Mouse (Mus musculus): Measurements from ENCODE around the gene Arrdc2.
A peak's percentile ranks its signal among the peaks of the same experiment; 100 is the strongest.

Arrdc2 gene

DNA sequence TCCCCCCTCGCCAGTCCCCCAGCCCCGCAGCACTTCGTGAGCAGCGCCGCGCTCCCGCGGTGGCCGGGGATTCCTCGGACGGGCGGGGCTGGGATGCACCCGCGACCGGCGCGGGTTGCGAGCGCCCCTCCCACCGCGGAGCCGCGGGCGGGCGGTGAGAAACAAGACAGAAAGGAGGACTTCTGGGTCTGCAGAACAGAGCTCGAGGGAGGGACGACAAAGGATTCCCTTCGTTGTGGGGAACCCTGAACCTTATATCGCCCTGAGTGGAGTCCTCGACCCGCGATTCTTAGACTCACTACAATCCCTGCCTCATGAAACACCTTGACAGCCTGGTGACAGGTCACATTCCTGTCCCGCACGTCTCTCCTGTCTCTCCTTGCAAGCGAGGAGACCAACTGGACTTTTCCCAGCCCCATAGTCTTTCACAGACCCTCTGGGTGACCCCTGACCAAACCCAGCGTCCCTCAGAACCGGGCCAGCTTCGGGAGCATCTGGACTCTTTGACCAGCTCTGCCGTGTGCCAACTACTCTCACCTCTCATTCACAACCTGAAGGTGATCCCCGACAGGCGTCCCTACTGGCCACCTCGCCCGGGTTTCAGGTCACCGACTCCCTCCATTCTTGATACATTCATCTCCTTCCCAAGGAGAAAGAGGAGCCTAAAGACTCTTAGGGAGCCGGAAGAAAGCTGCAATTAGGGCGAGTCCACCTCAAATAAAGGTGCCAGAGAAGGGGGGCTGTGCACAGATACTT is 24.6 kb upstream of the Arrdc2 start:
- peak; percentile 93 for DNase-seq

DNA sequence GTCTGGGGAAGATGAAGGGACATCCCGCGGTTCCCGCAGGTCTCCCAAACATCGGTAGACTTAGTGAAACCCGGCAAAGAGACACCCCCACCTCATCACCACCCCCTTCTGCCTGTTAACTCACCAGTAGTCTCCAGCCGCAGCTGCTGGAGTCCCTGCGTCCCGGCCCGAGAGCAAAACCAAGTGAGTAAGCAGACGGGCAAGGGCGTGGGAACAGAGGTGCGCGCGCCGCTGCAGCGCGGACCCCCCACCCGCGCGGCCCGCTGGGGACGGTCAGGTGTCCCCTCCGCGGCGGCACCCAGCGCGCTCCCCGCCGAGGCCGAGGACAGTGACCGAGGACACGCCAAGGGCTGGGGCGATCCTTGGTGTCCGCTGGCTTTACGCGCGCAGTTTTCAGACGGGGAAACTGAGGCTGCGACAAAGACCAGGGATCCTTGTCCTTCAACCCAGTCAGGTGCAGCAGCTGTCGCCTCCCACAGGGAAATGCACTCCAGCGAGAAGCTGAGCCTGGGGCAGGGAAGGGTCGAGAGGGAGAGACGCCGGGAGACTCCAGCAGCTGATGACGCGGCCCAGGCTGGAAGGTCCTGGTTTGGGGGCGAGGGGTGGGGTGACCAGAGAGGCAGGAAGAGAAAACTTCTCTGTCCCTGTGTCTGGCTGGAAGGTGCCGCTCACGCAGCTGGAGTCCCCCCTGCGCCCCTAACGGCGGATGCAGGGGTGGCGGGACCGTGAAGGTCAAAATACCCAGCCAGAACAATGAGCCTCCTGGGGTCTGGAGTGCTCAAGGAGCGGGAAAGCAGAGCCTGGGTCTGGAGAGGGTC is 23.5 kb upstream of the Arrdc2 start, which contains the start of gene Kcnn1:
Gene Kcnn1, minus strand, starts transcription at position 435 of the 818 bp plus-strand sequence.
- DNase-seq, result peak; percentile 92

DNA sequence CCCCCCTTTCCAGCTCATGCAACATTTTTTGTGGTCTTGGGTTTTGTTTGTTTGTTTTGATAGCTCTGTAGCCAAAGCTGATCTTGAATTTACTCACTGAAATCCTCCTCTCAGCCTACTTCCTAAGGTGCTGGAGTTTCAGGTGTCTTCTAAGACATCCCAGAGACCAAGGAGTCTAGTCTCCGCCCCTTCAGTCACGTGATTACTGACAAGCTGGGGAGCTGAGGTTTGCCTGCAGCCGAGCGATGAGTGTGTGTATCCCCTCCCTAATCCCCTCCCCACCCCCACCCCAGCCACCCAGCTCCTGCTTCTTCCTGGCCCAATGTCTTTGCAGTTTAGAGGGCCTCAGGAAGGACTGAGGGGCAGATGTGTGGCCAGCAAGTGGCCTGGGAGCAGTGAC is 18.0 kb upstream of the Arrdc2 start:
- no peak for DNase-seq

DNA sequence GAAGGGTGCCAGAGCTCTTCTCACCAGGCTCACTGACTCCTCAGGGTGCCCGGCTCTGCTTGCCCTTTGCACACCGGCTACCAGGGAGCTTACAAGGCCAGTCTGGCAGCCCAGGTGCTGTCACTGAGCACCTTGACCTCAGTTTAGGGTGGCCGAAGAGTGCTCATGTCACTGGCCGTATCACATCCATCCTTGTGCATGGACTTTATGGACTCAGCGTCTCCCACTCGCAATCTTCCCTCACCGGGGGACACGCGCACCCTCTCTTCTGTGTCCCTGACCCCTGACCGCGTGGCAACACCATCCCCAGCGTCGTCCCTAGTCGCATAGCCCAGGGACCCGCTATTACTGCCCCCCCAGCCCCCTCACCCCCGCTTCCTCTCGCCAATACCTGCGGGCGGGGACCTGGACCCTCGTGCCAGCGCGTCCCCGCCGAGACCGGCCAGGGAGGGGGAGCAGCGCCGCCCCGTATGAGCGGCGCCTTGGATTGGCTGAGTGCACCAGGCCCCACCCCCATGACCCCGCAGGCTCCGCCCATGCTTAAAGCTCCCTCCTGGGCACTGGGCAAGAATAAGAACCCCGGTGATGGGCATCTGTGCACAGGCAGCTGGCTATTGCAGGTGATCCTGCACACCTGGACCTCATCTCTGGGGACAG is 17.1 kb upstream of the Arrdc2 start:
- DNase-seq, result peak; percentile 98

DNA sequence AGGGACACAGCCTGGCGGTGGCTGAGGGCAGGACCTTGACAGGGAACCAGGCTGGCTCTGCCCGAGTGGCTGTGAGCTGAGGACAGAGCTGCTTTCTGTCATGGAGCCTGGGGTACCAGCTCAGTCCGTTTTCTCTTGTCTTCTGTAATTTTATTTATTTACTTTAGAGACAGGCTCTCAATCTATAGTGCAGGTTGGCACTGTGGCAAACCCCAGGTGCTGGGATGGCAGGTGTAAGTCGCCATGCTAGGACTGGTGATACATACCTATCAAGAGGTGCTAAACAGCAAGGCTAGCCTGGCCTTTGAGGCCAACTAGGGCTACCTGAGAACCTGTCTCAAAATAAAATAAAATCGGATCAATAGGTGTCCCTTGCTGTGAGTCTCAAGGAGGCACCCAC is 16.5 kb upstream of the Arrdc2 start:
- peak; percentile 90 for DNase-seq

DNA sequence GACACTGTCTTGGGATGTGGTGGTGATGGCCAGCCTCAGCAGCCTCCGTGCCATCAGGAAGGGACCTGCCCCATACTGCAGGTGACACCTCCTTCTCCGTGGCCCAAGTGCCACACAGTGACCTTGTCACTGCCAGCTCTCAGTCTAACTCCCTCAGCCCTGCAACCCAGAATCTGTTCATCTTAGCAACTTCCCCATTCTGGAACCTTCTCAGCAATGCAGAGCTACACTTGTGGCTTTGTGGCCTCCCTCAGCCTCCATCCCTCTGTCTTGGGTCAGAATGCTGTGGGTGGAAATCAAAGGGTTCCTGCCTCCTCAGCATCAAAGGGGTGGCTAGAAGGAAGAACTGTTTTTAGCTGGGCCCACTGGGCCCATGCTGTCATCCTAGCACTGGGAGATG is 14.3 kb upstream of the Arrdc2 start:
- DNase-seq, result peak; percentile 93

DNA sequence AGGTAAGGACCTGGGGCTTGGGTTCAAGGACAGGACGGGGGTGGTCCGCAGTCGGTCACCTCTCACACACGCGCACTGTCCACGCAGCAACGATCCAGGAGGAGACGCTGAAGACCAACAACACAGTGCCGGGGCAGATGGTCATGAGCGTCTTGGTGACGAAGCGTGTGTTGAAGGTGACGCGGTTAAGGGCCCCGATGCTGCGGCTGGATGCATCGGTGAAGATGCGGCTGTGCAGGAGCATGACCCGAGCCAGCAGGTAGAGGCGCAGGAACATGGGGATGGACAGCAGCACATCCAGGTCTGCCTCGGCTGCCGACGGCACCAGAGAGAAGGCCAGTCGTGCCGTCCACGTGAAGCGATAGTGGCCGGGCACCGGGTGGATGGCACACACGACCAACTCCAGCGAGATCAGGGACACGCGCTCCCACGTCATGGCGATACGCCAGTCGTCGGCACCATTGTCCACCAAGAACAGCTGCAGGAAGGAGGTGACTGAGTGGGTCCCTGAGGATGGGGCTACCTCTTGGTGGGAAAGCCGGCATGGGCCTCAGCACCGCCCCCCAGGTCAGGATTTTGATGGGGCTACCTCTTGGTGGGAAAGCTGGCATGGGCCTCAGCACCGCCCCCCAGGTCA is 13.2 kb upstream of the Arrdc2 start:
- peak; percentile 93 for DNase-seq

DNA sequence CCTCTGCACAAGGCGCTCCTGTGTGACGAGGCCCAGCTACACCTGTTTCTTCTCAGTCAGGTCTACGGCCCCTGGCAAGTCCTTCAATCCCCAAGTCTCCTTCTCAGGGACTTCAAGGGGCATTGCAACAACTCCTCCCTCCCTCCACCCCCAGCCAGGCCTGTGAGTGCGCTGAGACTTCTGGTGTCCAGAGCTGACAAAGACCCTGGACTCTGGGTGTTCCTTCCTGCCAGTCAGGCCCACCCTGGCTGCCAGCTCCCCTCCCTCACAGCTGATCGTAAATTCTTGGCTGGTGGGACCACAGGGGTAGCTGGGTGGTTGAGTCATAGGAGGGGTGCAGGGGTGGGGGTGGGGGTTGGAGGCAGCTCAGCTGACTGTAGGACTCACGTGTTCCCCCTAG is 12.3 kb upstream of the Arrdc2 start:
- peak; percentile 91 for DNase-seq

DNA sequence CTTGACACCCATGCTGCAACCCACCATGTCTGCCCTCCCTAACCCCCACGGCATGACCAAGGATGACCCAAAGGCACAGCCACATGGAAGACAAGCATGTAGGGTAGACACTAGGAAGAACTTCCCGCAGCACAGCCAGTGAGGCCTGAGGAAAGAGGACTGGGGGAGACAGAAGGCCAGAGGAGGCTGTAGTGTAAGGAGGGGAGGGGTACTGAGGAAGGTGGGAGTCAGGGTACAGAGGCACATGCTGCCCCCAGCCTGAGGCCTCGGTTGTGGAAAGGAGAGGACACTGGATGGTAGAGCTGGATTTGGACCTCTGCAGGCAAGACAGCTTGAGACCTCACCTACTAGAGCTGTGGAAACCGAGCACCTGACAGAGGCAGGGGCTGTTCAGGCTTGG is 11.4 kb upstream of the Arrdc2 start:
- DNase-seq, result peak; percentile 90

DNA sequence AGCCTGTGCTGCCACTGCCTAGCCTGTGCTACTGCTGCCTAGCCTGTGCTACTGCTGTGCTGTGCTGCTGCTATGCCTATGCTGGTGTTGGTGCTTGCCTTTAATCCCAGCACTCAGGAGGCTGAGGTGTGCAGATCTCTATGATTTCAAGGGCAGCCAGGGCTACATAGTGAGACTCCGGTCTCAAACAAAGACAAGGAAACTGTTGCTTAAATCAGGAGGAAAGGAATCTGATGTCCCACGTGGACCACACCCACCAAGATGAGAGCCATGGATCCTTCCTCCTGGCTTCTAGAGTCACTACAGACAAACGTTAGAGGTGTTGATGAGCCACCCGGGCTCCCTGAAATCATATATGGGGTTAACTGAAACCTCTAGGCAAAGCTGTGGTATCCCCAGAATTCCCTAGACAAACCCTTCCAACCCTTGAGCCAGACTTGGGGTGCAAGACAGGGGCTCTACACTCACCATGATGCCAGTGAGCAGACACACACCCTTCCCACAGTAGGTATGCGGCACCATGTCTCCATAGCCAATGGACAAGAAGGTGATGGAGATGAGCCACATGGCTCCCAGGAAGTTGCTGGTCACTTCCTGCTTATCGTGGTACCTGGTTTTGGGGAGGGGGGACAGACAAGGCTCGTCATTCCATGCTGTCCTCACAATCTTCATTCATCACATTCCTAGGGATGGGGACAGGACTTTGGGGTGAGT is 10.8 kb upstream of the Arrdc2 start:
- peak; percentile 91 for DNase-seq

DNA sequence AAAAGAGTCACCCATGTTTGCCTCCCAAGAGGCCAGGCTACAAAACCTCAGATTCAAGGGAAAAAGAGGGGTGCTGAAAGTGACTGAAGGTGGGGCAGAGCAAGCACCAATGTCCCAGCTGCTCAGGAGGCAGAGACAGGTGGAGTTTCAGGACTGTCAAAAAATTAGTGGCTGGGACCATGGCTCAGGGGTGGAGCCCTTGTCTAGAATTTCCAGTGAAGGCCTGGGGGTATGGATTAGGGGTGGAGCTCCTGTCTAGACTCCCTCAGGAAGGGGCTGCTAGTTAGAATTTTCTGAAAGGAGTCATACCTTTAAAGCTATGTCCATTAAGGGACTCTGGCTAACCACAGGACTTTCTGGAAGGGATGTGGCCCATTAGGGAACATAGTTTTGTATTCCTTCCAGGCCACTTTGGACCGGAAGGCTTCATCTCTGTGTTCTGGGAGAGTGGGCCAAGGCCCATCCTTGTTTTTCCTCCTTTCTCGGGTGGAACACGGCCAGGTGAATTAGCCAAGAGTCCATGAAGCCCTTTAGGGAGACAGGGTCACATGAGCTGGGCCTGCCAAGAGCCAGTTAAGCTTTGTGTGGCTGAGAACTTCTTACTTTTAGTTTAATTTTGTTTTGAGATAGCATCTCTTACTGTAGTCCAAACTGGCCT is 9.9 kb upstream of the Arrdc2 start:
- peak; percentile 98 for DNase-seq

DNA sequence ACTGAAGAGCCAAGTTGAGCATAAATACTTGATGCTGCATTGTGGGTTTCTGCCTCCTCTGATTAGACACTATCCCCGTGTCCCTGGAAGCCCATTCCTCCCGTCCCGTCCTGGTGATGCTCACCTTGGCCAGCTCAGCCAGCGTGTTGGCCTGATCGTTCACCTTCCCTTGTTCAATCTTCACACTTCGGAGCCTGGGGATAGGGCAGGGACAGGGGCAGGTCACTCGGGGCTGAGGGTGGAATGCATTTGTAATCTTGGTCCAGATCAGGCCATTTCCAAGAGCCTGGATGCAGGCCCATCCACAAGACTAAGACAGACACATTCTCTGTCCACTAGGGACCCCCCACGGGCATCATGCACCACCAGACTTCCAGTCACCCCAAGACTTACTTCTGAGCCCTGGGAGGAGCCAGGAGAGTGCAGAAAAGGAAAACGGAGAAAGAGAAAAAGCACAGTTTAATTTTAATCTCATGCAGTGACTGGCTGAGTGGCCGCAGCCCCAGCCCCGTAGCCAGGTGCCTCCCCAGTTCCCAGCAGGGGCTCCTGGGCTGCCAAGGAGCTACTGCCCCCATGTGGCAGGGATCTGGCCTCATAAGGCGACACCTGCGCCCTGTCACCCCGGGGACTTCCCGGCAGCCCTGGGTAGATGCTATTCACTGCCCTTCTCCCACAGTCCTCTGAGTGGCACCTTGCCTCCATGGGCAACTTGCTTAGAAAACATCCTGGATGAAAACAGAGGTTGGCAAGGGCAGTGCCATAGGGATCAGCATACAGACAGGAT is 7.0 kb upstream of the Arrdc2 start:
- DNase-seq, result peak; percentile 91

DNA sequence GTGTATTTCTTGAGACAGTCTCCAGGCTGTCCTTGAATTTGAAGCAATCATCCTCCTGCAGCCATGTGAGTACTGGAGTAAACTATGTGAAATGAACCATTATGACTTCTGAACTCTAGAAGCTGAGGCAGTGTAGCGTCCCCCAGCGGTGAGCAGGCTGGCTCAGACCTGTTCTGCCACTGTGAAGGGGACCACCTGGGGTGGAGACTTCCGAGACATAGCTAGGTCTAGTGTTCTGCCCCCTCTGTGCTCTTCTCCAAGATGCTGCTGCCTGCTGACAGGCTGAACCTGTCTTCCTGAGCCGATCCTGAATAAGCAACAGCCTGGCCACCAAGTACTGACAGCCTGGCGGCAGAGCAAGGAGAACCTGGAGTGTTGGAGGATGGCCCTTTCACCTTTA is 5.6 kb upstream of the Arrdc2 start:
- no peak for DNase-seq

DNA sequence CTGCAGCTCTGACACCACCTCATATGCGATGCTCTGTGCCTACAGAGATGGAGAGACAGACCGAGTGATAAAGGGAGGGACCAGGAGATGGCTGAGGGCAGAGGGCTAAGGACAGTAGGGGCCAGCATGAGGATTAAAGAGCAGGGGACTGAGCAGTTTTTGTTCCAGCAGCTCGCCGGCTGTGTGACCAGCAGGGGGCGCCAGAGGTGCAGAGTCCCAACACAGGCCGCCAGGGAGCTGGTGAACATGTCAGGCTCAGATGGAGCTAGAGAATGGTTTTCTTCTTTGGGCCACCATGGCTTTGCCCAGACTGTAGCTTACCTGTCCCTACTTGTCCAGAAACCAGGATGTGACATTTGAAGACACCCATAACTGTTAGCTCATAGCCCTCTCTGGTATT is 5.0 kb upstream of the Arrdc2 start:
- DNase-seq, result peak; percentile 97

DNA sequence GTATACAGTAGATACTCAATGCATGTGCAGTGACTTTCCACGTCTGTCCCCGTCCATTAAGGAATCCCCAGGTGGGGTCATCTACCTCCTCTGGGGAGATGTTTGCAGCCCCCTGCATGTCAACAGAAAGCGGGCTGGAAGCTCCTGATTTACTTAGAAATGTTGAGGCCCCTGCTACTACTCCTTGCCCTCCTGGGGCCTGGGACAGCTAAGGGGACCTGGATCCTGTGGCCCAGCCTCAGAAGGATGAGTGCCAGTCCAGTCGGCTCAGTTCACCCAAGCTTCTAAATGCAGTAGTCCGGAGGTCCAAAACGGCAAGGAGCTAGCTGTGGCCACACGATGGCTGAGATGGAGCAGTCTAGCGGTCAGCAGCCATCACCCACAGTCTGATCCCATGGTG is 4.4 kb upstream of the Arrdc2 start:
- peak; percentile 90 for DNase-seq

DNA sequence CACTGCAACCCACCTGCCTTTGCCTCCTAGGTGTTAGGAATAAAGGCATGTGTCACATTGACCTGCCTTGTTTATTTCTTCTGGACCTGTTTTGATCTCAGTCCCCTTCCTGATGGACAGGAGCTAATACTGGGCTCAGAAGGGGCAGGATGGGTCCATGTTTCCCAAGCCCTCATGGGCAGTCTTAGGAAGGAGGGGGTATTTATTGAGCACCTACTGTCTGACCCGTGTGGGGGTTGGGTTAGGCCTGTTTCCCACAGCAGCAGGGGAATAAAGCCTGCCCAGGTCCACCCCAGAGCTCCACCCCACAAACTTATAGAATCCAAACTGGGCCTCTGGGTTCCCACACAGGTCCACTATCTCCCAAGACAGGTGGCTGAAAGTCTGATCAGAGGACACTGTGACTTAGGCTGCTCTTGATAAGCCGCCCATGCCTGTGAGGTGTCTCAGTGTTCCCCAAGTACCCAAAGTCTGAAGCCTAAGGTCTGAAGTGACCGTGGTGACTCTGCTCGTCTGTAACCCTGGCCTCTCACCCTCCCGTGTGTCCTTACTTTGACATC is 3.8 kb upstream of the Arrdc2 start:
- peak; percentile 90 for DNase-seq

DNA sequence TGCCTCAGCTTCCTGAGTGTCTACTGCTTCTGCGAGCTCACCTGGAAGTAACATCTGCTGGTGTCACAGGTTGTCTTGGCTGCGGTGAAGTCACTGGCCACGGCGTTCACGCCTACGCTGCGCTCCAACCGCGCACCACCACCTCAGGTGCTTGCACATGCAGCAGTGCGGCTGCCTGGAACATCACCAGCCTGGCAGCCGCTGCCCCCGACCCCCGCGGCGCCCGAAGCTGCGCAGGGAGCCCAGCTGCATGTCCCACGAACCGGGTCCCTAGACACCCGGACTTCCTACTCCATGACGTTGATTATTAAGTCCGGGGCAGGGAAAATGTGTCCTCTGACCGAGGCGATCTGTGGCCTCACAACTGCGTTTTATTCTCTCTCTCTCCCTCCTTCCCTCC is 3.0 kb upstream of the Arrdc2 start:
- peak; percentile 92 for DNase-seq

DNA sequence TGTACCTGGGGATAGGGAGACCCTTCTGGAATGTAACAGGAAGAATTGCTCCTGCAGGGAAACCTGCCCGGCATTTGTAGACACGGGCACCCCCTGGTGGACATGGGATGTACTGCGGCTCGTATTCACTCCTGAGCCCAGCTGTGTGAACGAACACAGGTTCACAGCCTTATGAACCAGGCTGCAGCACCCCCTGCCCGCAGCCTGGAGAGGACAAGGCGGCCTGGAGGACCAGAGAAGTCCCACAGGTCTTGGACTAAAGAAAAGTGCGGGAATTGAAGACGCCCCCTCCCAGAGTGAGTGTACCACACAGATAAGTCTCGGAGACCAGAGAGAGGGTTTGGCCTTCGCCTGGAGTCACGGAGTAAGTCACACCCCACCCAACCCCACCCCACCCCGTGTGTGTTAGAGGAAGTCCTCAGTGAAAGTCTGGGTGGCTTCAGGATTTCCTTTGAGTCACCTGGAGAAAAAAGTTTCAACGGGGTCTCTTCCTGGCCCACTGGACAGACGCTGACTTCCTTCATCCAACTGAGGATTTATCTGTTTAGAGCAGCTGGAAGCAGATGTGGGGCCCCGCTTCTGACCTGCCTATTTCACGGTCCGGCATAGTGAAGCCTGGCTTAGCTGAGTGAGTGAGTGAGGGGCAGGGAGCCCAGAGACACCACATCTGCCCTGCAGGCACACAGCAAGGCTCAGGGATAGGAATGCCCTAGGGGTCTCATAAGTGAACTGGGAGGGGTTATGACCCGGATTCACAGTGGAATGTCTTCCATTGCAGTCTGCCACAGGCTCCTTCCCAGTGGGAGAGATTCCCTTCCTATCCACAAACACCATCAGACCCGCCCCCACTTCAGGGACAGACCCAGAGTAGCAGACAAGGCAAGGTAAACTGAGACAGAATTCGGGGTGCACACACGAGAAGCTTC is 1.9 kb upstream of the Arrdc2 start:
- DNase-seq, result peak; percentile 98

DNA sequence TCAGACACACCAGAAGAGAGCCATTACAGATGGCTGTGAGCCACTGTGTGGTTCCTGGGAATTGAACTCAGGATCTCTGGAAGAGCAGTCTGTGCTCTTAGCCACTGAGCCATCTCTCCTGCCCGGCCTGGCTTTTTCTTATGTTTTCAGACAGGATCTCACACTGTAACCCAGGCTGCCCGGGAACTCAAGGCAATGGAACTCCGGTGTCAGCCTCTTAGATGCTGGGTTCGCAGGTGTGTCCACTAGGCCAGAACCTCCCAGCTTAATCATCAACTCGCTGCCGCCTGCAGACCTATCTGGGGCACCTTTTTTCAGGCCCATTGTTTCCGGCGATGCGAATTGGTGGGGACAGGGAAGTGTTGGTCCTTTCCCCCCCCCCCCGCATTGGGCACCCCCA is 1.1 kb upstream of the Arrdc2 start:
- DNase-seq, result peak; percentile 94
